Mouse (Mus musculus): ENCODE results near the gene Rbm31y. TPM values are rescaled to one million over a fixed set of nuclear protein-coding genes. Genes with fewer than 3 reads are reported as not detected.

Gene Rbm31y
- polyA plus RNA-seq (2012; rRNA removed) = not detected in 2 replicates

GRCm38 (mm10) chrY:17400461-17400860 lies at the start of gene Rbm31y:
Gene Rbm31y (plus strand): TSS chrY:17400761.

Data from central nervous system, embryonic 14 days (tissue).